26 mouse cellular contexts compared by ENCODE assay signal in the genomic region with DNA sequence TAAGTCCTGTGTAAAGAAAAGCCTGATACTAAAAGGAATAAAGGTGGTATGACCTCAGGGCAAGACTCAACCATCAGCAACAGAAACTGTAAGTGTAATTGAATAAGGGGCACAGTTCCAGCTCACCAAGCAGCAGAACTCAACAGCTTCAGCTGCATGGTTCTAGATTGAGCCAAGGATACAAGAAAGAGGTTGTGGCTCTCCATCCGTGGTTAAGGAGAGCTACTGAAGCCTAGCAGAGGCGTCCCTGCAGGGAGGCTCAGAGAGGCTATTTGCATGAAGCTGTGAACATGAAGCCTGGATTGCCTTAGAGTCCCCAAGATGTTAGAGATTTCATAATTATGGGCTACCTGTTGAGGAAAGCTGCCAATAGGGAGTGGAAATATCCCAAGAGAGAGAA.
"Had no signal": no experiment of that assay in that cellular context is flagged by ENCODE, and none has a peak within 500 bp of the region (broad histone marks: within the 10 kb centered on the region; RNA-seq: fewer than 3 reads in every experiment).

No protein-coding gene starts in this region.

- H3K27me3 ChIP-seq: heart, embryonic 13.5 days; heart, embryonic 15.5 days; hindbrain, embryonic 12.5 days; intestine, embryonic 15.5 days; limb, embryonic 12.5 days; liver, embryonic 13.5 days; liver, embryonic 15.5 days had no signal

- H3K9ac ChIP-seq: heart, embryonic 13.5 days; heart, embryonic 15.5 days; hindbrain, embryonic 12.5 days; hindbrain, embryonic 14.5 days; intestine, embryonic 15.5 days; limb, embryonic 12.5 days; liver, embryonic 13.5 days; liver, embryonic 15.5 days had no signal

- H3K36me3 ChIP-seq: heart, embryonic 13.5 days; heart, embryonic 15.5 days; hindbrain, embryonic 10.5 days; hindbrain, embryonic 12.5 days; intestine, embryonic 15.5 days; limb, embryonic 12.5 days; liver, embryonic 13.5 days; liver, embryonic 15.5 days had no signal

- H3K9me3 ChIP-seq: heart, embryonic 13.5 days; heart, embryonic 15.5 days; hindbrain, embryonic 10.5 days; hindbrain, embryonic 12.5 days; intestine, embryonic 15.5 days; limb, embryonic 12.5 days; liver, embryonic 13.5 days; liver, embryonic 15.5 days had no signal

- DNase-seq: gastrocnemius, adult 2 months; gastrocnemius, postnatal 10 days; gastrocnemius, postnatal 25 days; heart, postnatal 14 days; heart, postnatal 4 days; kidney, adult 18-20 months; kidney, adult 8-10 months; kidney, postnatal 10 days; kidney, postnatal 25 days; kidney, postnatal 4 days; liver; liver, embryonic 13.5 days had no signal

- H3K4me1 ChIP-seq: heart, embryonic 15.5 days; hindbrain, embryonic 10.5 days; hindbrain, embryonic 12.5 days; intestine, embryonic 15.5 days; limb, embryonic 12.5 days; liver, embryonic 13.5 days; liver, embryonic 15.5 days had no signal

- ATAC-seq: hindbrain, embryonic 16.5 days; inflammation-experienced regulatory T-cells, adult 6 months; intestine, embryonic 15.5 days; intestine, postnatal 0 days had no signal

- H3K4me2 ChIP-seq: heart, embryonic 11.5 days; heart, embryonic 13.5 days; heart, embryonic 15.5 days; hindbrain, embryonic 12.5 days; hindbrain, embryonic 14.5 days; intestine, embryonic 15.5 days; limb, embryonic 12.5 days; liver, embryonic 11.5 days; liver, embryonic 13.5 days; liver, embryonic 15.5 days had no signal

- H3K27ac ChIP-seq: gastrocnemius, adult 2 months; heart, embryonic 13.5 days; heart, embryonic 15.5 days; hindbrain, embryonic 10.5 days; hindbrain, embryonic 12.5 days; hindbrain, embryonic 14.5 days; intestine, embryonic 15.5 days; layer of hippocampus, adult 2 months; limb, embryonic 12.5 days; liver, embryonic 13.5 days; liver, embryonic 15.5 days had no signal

- H3K4me3 ChIP-seq: gastrocnemius, adult 2 months; heart, embryonic 13.5 days; heart, embryonic 15.5 days; hindbrain, embryonic 10.5 days; hindbrain, embryonic 12.5 days; intestine, embryonic 15.5 days; layer of hippocampus, adult 2 months; limb, embryonic 12.5 days; liver, embryonic 13.5 days; liver, embryonic 15.5 days had no signal
